ENCODE assay signal across 11 mouse cellular contexts in genomic region chr14:93009147-93010064, GRCm38 (mm10).
A peak's percentile ranks its signal among the peaks of the same experiment; 100 is the strongest.
DNase-seq lines count a peak whose midpoint lies in the region; ATAC-seq and TF ChIP-seq lines count a peak whose summit lies in the region.
"Had no signal": no experiment of that assay in that cellular context is flagged by ENCODE, and none has a peak within 500 bp of the region (broad histone marks: within the 10 kb centered on the region; RNA-seq: fewer than 3 reads in every experiment).

No protein-coding gene starts in this region.

- no peak overlapping the region for H3K4me3 ChIP-seq in kidney, postnatal 0 days (replicated peaks; ENCODE audit: low read depth, low read length)
- H3K4me3 ChIP-seq in forebrain, embryonic 11.5 days (ENCODE audit: low read depth, low read length): no peak overlapping the region
- H3K4me3 ChIP-seq: embryonic facial prominence, embryonic 15.5 days had no signal

- H3K4me2 ChIP-seq in kidney, postnatal 0 days (ENCODE audit: low read length): no peak overlapping the region
- no peak overlapping the region for H3K4me2 ChIP-seq in forebrain, embryonic 11.5 days (ENCODE audit: low read depth, low read length, severe bottlenecking)
- H3K4me2 ChIP-seq: embryonic facial prominence, embryonic 15.5 days had no signal

- 66% methylated on average over 5 of the region's 5 CpGs for WGBS in kidney, postnatal 0 days
- 27% methylated on average over 5 of the region's 5 CpGs for WGBS in forebrain, embryonic 11.5 days

- no peaks in the 10 kb centered on the region for H3K27me3 ChIP-seq in kidney, postnatal 0 days (ENCODE audit: insufficient read depth, low read length)
- H3K27me3 ChIP-seq in forebrain, embryonic 11.5 days (ENCODE audit: control insufficient read depth, insufficient read depth, low read length): no peaks in the 10 kb centered on the region
- H3K27me3 ChIP-seq: embryonic facial prominence, embryonic 15.5 days had no signal

- no peaks in the 10 kb centered on the region for H3K36me3 ChIP-seq in kidney, postnatal 0 days (ENCODE audit: insufficient read depth, low read length)
- H3K36me3 ChIP-seq in forebrain, embryonic 11.5 days (ENCODE audit: control insufficient read depth, insufficient read depth, low read length): no peaks in the 10 kb centered on the region
- H3K36me3 ChIP-seq: embryonic facial prominence, embryonic 15.5 days had no signal

- no peak overlapping the region for H3K9ac ChIP-seq in kidney, postnatal 0 days (ENCODE audit: low read depth, low read length)
- no peak overlapping the region for H3K9ac ChIP-seq in forebrain, embryonic 11.5 days (ENCODE audit: low read length)
- H3K9ac ChIP-seq: embryonic facial prominence, embryonic 15.5 days had no signal

- no peaks in the 10 kb centered on the region for H3K9me3 ChIP-seq in kidney, postnatal 0 days (replicated peaks; ENCODE audit: low read length)
- no peaks in the 10 kb centered on the region for H3K9me3 ChIP-seq in forebrain, embryonic 11.5 days (ENCODE audit: control insufficient read depth, low read length)
- H3K9me3 ChIP-seq: embryonic facial prominence, embryonic 15.5 days had no signal

- no peak for ATAC-seq in kidney, postnatal 0 days (replicated peaks; ENCODE audit: low FRiP score, low read depth)
- peak; percentile 94 for ATAC-seq in forebrain, embryonic 11.5 days (replicated peaks; ENCODE audit: low FRiP score)
- ATAC-seq: intestine, embryonic 16.5 days had no signal

- peak; percentile 11 for DNase-seq in kidney, postnatal 0 days (ENCODE audit: low spot score)
- DNase-seq in kidney, adult 11 months: no peak
- peak; percentile 61 for DNase-seq in forebrain, embryonic 11.5 days (ENCODE audit: low spot score)
- peak; percentile 47 for DNase-seq in layer of hippocampus, adult 9-11 months
- peak; percentile 28 for DNase-seq in right cerebral cortex, adult 18-20 months
- DNase-seq in natural killer cell, adult 2 months (ENCODE audit: low spot score in 2 of 2): no peak
- no peak for DNase-seq in adrenal gland, postnatal 25 days
- DNase-seq in adipocyte (ENCODE audit: low spot score): no peak

- no peak for TF ChIP-seq CTCF in kidney, postnatal 0 days (IDR thresholded peaks at IDR 0.05; ENCODE audit: low read depth)

- H3K27ac ChIP-seq in kidney, postnatal 0 days: no peak overlapping the region
- peak overlapping the region; percentile 50; the same call in 1 of the 2 replicates for H3K27ac ChIP-seq in forebrain, embryonic 11.5 days (ENCODE audit: low read depth, low read length)
- H3K27ac ChIP-seq: embryonic facial prominence, embryonic 15.5 days; macrophage had no signal

- no peaks in the 10 kb centered on the region for H3K4me1 ChIP-seq in kidney, postnatal 0 days (replicated peaks; ENCODE audit: insufficient read depth, low read length)
- H3K4me1 ChIP-seq in forebrain, embryonic 11.5 days (replicated peaks; ENCODE audit: control insufficient read depth, insufficient read depth, low read length): peaks cover 2% of the 10 kb centered on the region; the same call in 1 of the 2 replicates
- H3K4me1 ChIP-seq: embryonic facial prominence, embryonic 15.5 days had no signal

Comparison
In these comparisons a context has a peak if more than half of its experiments do, and no peak if none do; other contexts are left out.
1. DNase-seq: peak in kidney, postnatal 0 days (single experiment), forebrain, embryonic 11.5 days (single experiment), layer of hippocampus, adult 9-11 months (single experiment) and right cerebral cortex, adult 18-20 months (single experiment); none in kidney, adult 11 months (single experiment), natural killer cell, adult 2 months (0 of 2), adrenal gland, postnatal 25 days (single experiment) and adipocyte (single experiment).